Mouse (Mus musculus): ENCODE results near the gene Tmcc1.

Gene Tmcc1

DNA sequence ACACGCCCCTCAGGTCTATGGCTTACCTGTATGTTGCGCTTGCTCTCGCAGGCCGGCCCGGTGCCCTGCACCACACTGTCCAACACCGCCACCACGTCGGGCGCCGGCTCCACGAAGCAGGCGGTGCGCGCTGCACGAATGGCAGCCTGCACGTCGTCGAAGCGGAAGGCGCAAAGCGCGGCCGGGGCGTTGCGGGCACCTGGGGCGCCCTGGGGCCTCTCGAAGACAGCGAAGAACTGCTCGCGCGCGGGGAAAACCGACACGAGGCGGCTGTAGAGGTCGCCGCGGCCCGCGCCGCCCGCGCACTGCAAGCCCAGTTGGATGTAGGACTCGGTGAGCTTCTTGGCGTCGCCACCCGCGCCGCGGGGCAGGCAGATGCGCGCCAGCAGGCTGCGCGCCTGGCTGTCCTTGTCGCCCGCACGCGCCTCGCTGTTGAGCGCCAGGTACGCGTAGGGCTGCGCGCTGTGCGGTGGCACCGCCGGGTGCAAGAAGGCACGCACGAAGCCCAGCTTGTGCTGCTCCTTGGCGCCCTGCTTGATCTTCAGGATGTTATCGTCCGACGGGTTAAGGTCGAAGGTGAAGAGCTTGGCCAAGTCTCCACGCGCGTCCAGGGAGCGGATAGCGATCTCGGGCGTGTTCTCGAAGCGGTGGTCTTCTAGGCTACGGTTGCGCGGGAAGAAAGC is 199.7 kb downstream of the Tmcc1 start:
- no peak for DNase-seq (ENCODE audit: low spot score in 2 of 2)

DNA sequence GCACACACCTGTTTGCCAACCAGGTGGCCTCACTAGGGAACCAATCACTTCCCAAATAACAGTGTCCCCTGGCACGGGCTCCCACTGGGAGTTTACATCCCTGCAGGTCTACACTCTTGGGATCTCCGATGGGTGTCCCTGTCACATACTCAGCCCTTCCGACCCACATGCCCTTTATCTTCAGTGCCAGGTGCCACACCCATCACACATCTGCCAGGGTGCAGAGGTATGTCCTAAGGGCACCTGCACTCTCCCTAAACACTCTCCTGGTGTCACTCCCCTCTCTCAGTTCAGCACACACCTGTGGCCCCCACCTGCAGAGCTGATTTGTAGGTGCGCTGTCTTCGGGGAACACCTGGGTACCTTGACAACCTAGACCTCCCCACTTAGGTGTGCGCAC is 200.3 kb downstream of the Tmcc1 start:
- no peak for DNase-seq (ENCODE audit: low spot score in 2 of 2)

GRCm38 (mm10) chr6:115991881-115992620 is 201.2 kb downstream of the Tmcc1 start:
- DNase-seq (ENCODE audit: low spot score in 2 of 2): no peak

DNA sequence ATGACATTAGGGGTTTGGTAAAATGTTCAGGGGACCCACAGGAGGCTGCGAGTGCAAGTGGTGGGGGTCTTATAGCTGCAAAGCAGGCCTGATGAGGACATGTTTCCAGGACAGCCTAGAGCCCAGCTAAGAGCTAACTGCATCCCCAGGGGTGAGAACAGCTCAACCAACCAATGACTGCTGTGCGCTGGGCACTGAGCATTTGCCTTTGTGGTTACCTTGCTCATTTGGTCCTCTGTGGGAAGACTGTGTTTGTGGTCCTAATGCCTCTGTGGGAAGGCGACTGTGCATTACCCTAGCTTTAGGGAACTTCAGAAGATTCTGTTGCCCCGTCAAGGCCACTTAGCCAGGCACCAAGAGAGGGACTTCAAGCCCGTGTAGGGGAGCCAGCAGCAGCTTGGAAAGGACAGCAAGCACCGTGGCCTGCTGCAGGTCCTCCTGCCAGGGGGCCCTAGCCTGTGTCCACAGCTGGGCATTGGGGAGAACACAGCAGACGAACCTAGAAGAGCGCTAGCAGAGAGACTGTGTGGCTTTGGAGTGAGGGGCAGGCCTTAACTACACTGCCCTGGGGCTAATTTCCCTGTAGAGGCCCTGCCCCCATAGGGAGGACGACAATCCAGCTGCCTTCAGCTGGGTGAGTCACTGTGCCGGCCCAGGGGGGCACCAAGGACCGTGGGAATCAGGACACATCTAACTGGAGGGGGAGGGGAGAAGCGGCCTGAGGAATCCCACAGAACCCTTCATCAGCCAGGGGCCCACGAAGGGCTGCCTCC is 202.0 kb downstream of the Tmcc1 start:
- no peak for DNase-seq (ENCODE audit: low spot score in 2 of 2)

DNA sequence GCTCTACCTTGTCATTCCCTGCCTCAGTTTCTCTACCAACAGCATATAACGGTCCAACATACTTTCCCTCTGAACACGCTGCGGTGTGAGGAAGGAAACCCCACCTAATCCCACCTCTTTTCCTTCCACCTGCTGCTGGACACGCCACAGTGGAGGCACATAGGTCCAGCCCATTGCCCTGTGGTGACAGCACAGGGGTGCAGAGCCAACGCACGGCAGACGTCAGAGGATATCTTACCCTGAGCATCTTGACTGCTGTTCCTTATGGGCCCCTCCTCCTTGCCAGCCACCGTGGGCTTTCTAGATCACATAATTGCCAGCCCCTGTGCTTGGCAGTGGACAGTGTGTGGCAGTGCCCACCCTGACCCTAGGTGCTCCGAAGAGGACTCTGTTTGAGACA is 202.8 kb downstream of the Tmcc1 start:
- DNase-seq (ENCODE audit: low spot score in 2 of 2): no peak

- DNase-seq (ENCODE audit: low spot score in 2 of 2): no peak
Measured at GRCm38 (mm10) chr6:115990056-115990455, 203.2 kb downstream of the Tmcc1 start.

DNA sequence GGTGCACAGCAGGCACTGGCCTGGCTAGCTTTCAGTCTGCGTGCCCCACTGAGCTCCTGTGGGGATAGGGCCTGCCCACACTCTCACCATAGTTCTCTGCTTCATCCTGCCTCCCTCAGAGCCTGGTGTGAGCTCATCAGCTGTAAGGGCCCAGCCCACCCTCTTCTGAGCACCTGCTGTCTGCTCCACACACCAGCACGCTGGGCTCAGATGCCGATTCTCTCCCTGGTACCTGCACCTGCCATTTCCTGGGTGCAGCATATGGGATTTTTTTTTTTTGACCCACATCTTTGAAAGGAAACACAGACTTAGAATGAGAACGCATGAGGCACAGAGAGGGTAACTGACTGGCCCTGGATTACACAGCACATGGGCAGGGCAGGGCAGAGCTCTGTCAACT is 203.7 kb downstream of the Tmcc1 start:
- DNase-seq (ENCODE audit: low spot score in 2 of 2): peak in 1 of 2 experiments; percentile 66

DNA sequence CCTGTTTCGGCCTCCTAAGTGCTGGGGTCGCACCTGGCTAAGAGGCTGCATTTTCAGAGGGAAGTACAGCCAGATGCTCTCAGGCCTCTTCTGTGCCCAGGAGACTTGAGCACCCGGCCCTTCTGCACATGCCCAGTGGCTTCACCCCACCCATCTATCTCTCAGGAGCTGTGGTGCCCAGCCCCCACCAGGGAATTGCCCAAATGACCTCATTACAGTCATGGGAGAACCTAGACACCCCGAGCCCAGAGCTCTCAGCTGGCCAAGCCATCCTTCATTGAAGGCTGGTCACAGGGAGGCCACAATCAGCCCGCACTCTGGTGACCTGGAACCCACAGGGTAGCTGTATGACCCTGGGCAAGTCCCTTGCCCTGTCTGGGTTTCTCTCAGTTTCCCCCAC is 204.3 kb downstream of the Tmcc1 start:
- no peak for DNase-seq (ENCODE audit: low spot score in 2 of 2)

- no peak for DNase-seq (ENCODE audit: low spot score in 2 of 2)
Measured at GRCm38 (mm10) chr6:115987096-115987747, 206.1 kb downstream of the Tmcc1 start.

DNA sequence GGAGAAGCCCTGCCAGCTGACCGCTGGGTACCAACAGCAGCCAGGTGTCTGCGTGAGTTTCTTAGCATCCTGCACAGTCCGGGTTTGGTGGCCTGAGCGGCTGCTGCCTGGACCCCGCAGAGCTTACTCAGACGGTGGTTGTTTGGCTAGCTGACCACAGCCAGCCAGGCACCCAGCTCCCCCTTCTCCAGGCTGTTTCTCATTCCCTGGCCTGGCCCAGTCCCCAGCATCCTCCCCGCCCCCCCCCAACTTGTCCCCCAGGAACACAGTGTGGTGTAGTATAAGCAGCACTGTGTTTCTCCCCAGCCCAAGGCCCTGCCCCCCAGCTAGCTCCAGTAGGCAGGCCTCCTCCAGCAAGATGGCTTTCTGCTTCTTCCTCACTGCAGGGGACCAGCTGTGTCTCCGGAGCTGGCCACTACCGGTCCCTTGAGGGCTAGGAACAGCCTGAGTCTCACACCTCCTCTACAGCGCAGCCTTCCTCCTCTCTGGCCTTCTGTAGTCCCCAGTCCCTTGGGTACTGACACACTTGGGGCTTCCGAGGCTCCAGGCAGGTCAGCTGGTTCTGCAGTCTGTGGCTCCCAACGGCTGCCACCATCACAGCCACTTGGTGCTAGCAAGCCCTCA is 206.7 kb downstream of the Tmcc1 start:
- DNase-seq (ENCODE audit: low spot score in 2 of 2): no peak

- no peak for DNase-seq (ENCODE audit: low spot score in 2 of 2)
Measured at GRCm38 (mm10) chr6:115985622-115986021, 207.7 kb downstream of the Tmcc1 start.

DNA sequence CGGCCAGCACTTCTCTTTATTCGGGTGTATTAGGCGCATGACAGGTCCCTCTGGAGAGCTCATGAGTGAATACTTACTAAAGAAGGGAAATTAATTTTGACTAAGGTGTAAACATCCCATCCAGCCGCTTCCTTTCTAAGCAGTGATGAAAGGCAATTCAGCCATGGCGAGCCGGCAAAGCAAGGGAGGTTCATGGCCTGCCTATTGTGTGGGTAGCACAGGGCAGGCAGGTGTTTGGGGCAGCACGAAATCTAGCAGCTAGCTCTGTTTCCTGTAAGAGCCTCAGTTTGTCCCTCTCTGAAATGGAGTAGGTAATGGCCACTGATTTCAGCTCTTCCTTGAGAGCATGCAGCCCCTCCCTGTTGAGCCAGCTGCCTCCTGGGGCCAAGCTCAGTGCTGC is 208.7 kb downstream of the Tmcc1 start:
- DNase-seq (ENCODE audit: low spot score in 2 of 2): no peak

DNA sequence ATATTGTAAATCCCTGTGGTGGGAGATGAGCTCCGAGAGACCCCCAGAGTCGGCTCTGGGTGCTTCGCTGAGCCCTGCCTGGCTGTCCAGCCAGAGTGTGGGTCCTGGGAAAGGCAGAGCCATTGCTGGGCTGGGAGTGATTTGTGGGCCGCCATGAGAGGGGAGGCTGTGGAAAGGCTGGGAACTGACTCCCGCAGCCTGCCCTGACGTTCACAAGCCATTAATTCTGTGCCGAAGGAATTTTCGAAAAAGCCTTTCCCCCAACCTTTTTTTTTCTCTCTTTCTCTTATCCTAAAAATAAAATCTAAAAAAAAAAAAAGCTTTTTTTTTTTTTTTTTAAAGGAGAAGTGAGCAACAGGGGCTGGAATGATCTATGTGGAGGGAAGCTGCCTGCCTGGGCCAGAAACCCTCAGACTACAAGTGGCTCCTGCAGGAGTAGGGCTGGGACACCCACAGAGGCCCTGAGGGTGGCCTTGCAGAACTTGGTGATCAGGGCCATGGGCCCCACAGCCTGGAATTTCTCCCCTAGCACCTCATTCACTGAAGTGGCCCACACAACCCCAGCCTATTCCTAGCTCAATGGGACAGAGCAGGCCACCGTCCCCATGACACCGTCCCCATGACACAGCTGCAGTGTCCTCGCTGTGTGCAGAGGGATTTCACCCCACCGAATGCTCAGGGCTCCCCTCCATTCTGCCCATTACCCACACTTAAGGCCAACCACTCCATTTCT is 209.8 kb downstream of the Tmcc1 start:
- DNase-seq (ENCODE audit: low spot score in 2 of 2): no peak

DNA sequence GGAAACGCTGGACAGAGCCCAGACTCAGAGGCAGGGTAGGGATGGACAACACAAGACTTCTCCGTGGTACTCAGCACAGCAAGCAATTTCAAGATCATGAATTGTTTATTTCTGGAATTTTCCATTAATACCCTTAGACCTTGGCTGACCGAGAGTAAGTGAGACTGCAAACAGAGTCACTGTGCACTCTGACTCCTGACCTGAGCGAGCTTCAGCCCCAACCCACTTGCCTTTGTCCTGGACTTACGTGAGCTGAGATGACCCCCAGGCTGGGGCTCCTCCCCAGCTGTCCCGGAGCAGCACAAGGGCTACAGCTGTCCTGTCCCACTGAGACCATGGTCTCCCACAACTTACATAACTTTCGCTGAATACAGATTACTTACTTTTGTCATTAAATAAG is 210.4 kb downstream of the Tmcc1 start:
- no peak for DNase-seq (ENCODE audit: low spot score in 2 of 2)

DNA sequence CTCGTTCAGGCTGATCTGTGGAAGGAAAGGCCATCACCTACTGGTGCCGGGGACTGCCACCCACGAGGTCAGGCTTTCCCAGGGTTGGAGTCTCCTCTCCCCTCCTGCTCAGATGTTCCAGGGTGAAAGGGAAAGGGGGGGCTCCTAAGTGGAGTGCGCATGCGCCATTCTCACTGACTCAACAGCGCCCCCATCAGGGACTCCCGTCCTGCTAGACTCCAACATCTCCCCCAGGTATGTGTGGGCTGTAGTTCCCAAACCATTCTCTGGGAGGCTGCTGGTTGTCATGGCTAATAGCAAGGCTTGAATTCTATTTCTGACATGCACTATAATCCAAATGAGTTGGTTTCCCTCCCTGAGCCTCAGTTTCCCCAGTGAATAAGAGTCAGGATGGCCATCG is 214.7 kb downstream of the Tmcc1 start:
- no peak for DNase-seq (ENCODE audit: low spot score in 2 of 2)

GRCm38 (mm10) chr6:115977810-115978209 is 215.5 kb downstream of the Tmcc1 start:
- DNase-seq (ENCODE audit: low spot score in 2 of 2): no peak

DNA sequence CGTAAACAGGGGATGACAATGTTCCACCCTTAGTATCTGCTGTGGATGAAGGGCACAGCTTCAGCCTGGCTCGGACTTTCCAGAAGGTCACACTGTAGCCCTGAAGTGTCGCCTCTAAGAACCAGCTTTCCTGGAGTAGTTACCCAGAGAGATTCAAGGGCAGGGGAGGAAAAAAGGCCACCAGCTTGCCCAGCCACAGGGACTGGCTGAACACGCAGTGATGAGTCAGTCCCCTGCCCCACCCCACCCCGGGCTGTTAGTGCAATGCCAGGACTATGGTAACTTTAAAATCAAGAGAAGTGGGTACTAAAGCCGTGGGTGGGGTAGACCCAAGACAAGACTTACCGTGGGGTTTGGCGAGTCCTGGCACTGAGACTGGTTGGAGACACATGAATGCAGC is 217.7 kb downstream of the Tmcc1 start:
- DNase-seq (ENCODE audit: low spot score in 2 of 2): no peak

DNA sequence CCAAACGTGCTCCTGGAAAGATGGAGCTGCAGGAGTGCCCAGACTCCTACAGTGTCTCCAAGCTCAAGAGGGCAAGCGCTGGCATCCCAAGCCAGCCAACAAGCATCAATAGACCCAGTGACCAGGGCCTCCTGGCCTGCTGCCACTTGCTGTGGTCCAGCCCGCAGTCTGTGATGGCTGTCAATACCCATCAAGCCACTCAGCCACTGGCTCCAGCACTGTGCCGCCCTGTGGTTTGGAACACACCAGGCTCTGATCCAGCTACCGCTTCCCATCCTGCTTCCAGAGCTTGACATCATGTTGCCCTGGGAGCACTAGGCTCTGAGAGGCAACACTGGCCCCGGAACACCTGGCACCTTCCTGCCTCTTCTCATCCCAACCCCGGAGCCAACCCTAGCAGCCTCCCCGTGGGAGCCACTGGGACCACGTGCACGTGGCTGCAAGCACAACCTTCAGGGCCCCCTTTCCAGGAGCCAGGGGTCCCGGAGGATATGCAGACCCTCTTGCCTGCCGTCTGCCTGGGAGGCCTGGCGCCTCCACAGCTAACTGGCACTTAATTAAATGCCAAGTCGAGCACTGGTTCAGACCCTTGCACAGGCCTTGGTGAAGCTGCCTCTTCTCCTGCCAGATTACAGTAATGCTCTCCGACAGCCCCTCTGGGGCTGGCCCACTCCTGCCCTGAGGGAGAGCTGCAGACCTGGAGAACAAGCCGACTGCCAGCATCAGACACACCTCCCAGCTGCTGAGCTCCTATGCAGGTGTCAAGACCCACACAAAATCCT is 219.2 kb downstream of the Tmcc1 start:
- no peak for DNase-seq (ENCODE audit: low spot score in 2 of 2)

DNA sequence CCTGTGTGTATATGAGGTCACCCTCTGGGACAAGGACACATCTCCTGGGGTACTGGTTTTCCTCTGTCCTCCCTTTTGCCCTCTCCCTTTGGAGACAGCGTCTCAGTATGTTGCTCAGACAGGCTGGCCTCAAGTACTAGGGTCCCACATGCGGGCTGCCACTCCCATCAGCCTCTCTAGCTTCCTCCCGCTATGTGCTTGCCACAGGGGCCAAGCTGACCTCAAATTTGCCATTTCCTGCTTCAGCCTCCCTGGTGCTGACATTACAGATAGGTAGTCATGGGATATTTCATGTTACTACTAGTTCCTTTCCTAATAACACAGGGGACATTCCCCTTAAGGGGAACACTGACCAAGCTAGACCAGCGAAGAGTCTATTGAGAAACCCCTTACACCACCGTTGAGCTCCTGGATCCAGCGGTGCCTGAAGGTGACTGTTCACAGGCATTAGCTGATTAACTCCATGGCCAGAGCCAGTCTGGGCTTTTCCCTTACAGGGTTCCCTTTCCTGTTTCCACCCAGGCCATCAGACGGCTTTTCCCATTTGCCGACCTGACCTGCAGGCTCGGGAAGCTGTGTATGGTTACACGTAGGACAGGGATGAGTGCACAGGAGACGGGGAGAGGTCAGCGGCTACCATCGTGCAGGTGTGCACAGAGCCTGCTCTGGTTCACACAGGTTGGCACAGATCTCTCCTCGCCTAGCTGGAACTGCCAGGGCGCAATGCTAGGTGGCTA is 220.0 kb downstream of the Tmcc1 start:
- no peak for DNase-seq (ENCODE audit: low spot score in 2 of 2)

Measured in frontal cortex, postnatal 36 days (tissue).